Mouse (Mus musculus) heart, postnatal 0 days (tissue): ENCODE measurements at regions not wholly inside any gene's neighbourhood (a gene's known extent, or its start where the extent isn't known, plus 50 kb on each side); places are given as distances from the start of the nearest gene placed in this dataset.

ENCODE experiments used
- CTCF ChIP-seq: IDR thresholded peaks from 2 replicates; pipeline ENCODE4 v1.5.1; 2016; ENCODE audit warnings: antibody characterized with exemption, control low read depth, low read depth
- EP300 ChIP-seq: IDR thresholded peaks from 2 replicates; pipeline ENCODE4 v1.6.1; 2016; ENCODE audit warnings: antibody characterized with exemption, low read depth

GRCm38 (mm10) chr15:5695015-5695414 is 451.0 kb upstream of the Ptger4 start:
- TF ChIP-seq CTCF (no peak), EP300 (no peak)
